ENCODE assay signal across 8 mouse cellular contexts in genomic region chr3:18989577-18990240, GRCm38 (mm10).
DNase-seq lines count a peak whose midpoint lies in the region; ATAC-seq lines count a peak whose summit lies in the region.

No protein-coding gene starts in this region.

- H3K36me3 ChIP-seq in midbrain, embryonic 13.5 days: no peaks in the 10 kb centered on the region
- H3K36me3 ChIP-seq in midbrain, embryonic 11.5 days (ENCODE audit: control insufficient read depth, insufficient read depth, low read length): no peaks in the 10 kb centered on the region
- H3K36me3 ChIP-seq in heart, embryonic 16.5 days (ENCODE audit: control insufficient read depth, insufficient read depth): no peaks in the 10 kb centered on the region

- no peak overlapping the region for H3K9ac ChIP-seq in midbrain, embryonic 13.5 days (replicated peaks)
- no peak overlapping the region for H3K9ac ChIP-seq in midbrain, embryonic 11.5 days (ENCODE audit: low read length)
- H3K9ac ChIP-seq in heart, embryonic 16.5 days (ENCODE audit: low read length): no peak overlapping the region

- no peak overlapping the region for H3K27ac ChIP-seq in midbrain, embryonic 13.5 days
- H3K27ac ChIP-seq in midbrain, embryonic 11.5 days (ENCODE audit: low read depth, low read length): no peak overlapping the region
- no peak overlapping the region for H3K27ac ChIP-seq in heart, embryonic 16.5 days (ENCODE audit: low read length)

- H3K4me1 ChIP-seq in midbrain, embryonic 13.5 days (replicated peaks): no peaks in the 10 kb centered on the region
- H3K4me1 ChIP-seq in midbrain, embryonic 11.5 days (ENCODE audit: control insufficient read depth, insufficient read depth, low read length): no peaks in the 10 kb centered on the region
- no peaks in the 10 kb centered on the region for H3K4me1 ChIP-seq in heart, embryonic 16.5 days (ENCODE audit: control insufficient read depth, insufficient read depth, low read length)

- 0 out of 2 replicates have a peak, but pooled peaks have one; percentile 34 for ATAC-seq in midbrain, embryonic 13.5 days
- ATAC-seq in midbrain, embryonic 11.5 days (ENCODE audit: low FRiP score): no peak
- ATAC-seq in heart, embryonic 16.5 days (replicated peaks; ENCODE audit: extremely low read depth, insufficient read depth, low FRiP score): no peak
- no peak for ATAC-seq in granulocyte monocyte progenitor cell, adult 5-6 weeks (replicated peaks; ENCODE audit: poor library complexity, severe bottlenecking)

- H3K4me2 ChIP-seq in midbrain, embryonic 13.5 days (replicated peaks): no peak overlapping the region
- no peak overlapping the region for H3K4me2 ChIP-seq in midbrain, embryonic 11.5 days
- peak overlapping the region; percentile 18; the same call in 1 of the 2 replicates for H3K4me2 ChIP-seq in heart, embryonic 16.5 days (ENCODE audit: low read depth, low read length)

- no peak overlapping the region for H3K4me3 ChIP-seq in midbrain, embryonic 13.5 days (replicated peaks)
- H3K4me3 ChIP-seq in midbrain, embryonic 11.5 days (ENCODE audit: low read depth, low read length): no peak overlapping the region
- no peak overlapping the region for H3K4me3 ChIP-seq in heart, embryonic 16.5 days (ENCODE audit: low read length)

- H3K9me3 ChIP-seq in midbrain, embryonic 13.5 days: no peaks in the 10 kb centered on the region
- no peaks in the 10 kb centered on the region for H3K9me3 ChIP-seq in midbrain, embryonic 11.5 days (ENCODE audit: control insufficient read depth, low read length)
- H3K9me3 ChIP-seq in heart, embryonic 16.5 days (replicated peaks; ENCODE audit: control insufficient read depth, low read length): no peaks in the 10 kb centered on the region

- H3K27me3 ChIP-seq in midbrain, embryonic 13.5 days: no peaks in the 10 kb centered on the region
- no peaks in the 10 kb centered on the region for H3K27me3 ChIP-seq in midbrain, embryonic 11.5 days (ENCODE audit: control insufficient read depth, insufficient read depth, low read length)
- no peaks in the 10 kb centered on the region for H3K27me3 ChIP-seq in heart, embryonic 16.5 days (ENCODE audit: control insufficient read depth, insufficient read depth, low read length)

- peak; percentile 33 for DNase-seq in adrenal gland, postnatal 14 days
- DNase-seq in adrenal gland, postnatal 4 days (ENCODE audit: low spot score in 2 of 2): no peak
- DNase-seq in midbrain, embryonic 11.5 days (ENCODE audit: low spot score, missing footprints): no peak
- DNase-seq in lung, postnatal 4 days: peak; percentile 11 to 46
- DNase-seq in urinary bladder, adult 2 months (ENCODE audit: low spot score): no peak

- WGBS in midbrain, embryonic 13.5 days: 68% methylated on average over 13 of the region's 13 CpGs
- WGBS in midbrain, embryonic 11.5 days: 70% methylated on average over 13 of the region's 13 CpGs
- WGBS in heart, embryonic 16.5 days: 47% methylated on average over 13 of the region's 13 CpGs

Comparison
In these comparisons a context has a peak if more than half of its experiments do, and no peak if none do; other contexts are left out.
1. DNase-seq: peak in adrenal gland, postnatal 14 days (single experiment) and lung, postnatal 4 days (2 of 2); none in adrenal gland, postnatal 4 days (0 of 2), midbrain, embryonic 11.5 days (single experiment) and urinary bladder, adult 2 months (single experiment).